Mouse (Mus musculus): ENCODE measurements at regions not wholly inside any gene's neighbourhood (a gene's known extent, or its start where the extent isn't known, plus 50 kb on each side); places are given as distances from the start of the nearest gene placed in this dataset.

DNA sequence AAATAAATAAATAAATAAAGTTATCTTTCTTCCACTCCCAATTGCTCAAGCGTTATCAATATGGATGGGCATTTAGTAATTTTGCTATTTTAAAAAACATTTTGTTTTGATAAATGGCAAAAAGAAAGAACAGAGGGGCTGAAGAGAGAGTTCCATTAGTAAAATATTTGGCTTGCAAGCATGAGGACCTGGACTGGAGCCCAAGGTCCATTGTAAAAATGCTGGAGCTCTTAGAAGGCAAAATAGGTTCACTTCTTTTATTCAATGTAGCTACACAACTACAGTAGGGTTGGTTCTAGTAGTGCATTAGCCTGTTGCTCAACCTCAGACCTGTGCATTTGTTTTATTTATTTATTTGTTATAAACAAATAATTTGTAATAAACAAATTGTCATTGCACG is 102.8 kb downstream of the Sucnr1 start:
- Histone ChIP-seq H3ac (ENCODE audit: control insufficient read depth, insufficient read length) (no peak overlapping the region), H3K4me2 (ENCODE audit: low read depth) (no peak overlapping the region), H3K4me3 (no peak overlapping the region), H3K27me3 (ENCODE audit: control insufficient read depth, insufficient read depth, insufficient read length) (no peaks in the 10 kb centered on the region), H3K79me2 (ENCODE audit: control insufficient read depth, insufficient read depth) (no peaks in the 10 kb centered on the region), H3K36me3 (ENCODE audit: control insufficient read depth, insufficient read depth) (no peaks in the 10 kb centered on the region)
- TF ChIP-seq TCF3 (IDR thresholded peaks at IDR 0.05; ENCODE audit: insufficient read length, low read depth) (no peak), SRF (IDR thresholded peaks at IDR 0.05; ENCODE audit: control insufficient read depth, insufficient read length, low read depth) (no peak), USF1 (IDR thresholded peaks at IDR 0.05; ENCODE audit: low read depth) (no peak), MAX (IDR thresholded peaks at IDR 0.05; ENCODE audit: low read depth) (no peak), E2F4 (IDR thresholded peaks at IDR 0.05; ENCODE audit: insufficient read depth) (no peak), POLR2A (IDR thresholded peaks at IDR 0.05; ENCODE audit: insufficient read length, low read depth) (no peak), TCF12 (IDR thresholded peaks at IDR 0.05; ENCODE audit: insufficient read depth, poor library complexity, severe bottlenecking) (no peak), POLR2AphosphoS2 (IDR thresholded peaks at IDR 0.05; ENCODE audit: insufficient read length, low read depth) (no peak), CEBPB (IDR thresholded peaks at IDR 0.05; ENCODE audit: insufficient read depth, poor library complexity, severe bottlenecking) (no peak), MYOD1 (IDR thresholded peaks at IDR 0.05; ENCODE audit: control insufficient read depth in 1 of 3, insufficient read length in 2 of 3, low read depth in 2 of 3) (no peak), MYOG (IDR thresholded peaks at IDR 0.05; ENCODE audit: control insufficient read depth in 1 of 3, insufficient read depth in 1 of 3, insufficient read length in 2 of 3, low read depth in 2 of 3) (no peak), REST (IDR thresholded peaks at IDR 0.05; ENCODE audit: insufficient read depth, insufficient read length) (no peak)

DNA sequence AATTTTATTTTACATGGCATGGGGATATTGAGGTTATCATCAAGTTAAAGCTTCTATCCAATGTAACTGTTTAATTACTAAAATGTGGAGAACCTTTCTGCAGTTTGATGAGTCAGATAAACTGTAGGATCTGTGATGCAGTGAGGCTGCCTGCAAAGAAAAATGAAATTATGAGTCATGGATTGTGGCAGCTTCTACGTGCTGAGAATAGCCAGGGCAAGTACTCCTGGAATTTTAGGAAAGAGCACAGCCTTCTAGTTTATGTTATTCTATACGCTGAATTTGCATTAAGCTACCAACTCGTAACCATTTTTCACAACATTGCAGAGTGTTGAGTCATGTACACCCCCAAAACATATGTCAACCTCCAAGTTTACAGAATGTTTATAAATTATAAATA is 114.4 kb downstream of the Sucnr1 start:
- H3K4me2 ChIP-seq (ENCODE audit: low read depth), result peak overlapping the region; percentile 1

DNA sequence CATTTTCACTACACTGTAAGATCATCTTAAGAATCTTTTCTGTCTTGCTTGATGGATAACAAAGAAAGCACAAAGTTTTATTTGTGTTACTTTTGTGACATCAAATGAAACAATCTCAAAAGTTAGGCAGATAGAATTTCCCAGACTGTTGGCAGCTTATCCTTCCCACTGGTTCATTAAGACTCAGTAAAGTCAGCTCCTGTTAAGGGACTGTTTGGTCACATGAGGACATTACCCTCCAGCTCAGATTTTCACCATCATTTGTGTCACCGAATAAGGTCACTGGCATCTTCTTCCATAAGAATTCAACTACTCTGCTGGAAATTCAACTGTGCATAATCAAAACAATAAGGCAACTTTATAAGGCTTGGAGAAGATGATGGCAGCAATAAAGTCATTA is 126.3 kb downstream of the Sucnr1 start:
- TF ChIP-seq MAX (IDR thresholded peaks at IDR 0.05; ENCODE audit: low read depth) (no peak), POLR2A (IDR thresholded peaks at IDR 0.05; ENCODE audit: insufficient read length, low read depth) (no peak), POLR2AphosphoS2 (IDR thresholded peaks at IDR 0.05; ENCODE audit: insufficient read length, low read depth) (no peak), USF1 (IDR thresholded peaks at IDR 0.05; ENCODE audit: low read depth) (no peak), MYOG (IDR thresholded peaks at IDR 0.05; ENCODE audit: control insufficient read depth in 1 of 3, insufficient read depth in 1 of 3, insufficient read length in 2 of 3, low read depth in 2 of 3) (no peak), MYOD1 (IDR thresholded peaks at IDR 0.05; ENCODE audit: control insufficient read depth in 1 of 3, insufficient read length in 2 of 3, low read depth in 2 of 3) (no peak)
- H3K79me2 ChIP-seq (ENCODE audit: control insufficient read depth, insufficient read depth), result no peaks in the 10 kb centered on the region
- no peaks in the 10 kb centered on the region for H3K27me3 ChIP-seq (ENCODE audit: control insufficient read depth, insufficient read depth, insufficient read length)
- no peak overlapping the region for H3ac ChIP-seq (ENCODE audit: control insufficient read depth, insufficient read length)
- H3K4me3 ChIP-seq, result no peak overlapping the region
- H3K4me2 ChIP-seq (ENCODE audit: low read depth), result no peak overlapping the region
- H3K36me3 ChIP-seq (ENCODE audit: control insufficient read depth, insufficient read depth), result no peaks in the 10 kb centered on the region

More for the DNA sequence above, 114.4 kb downstream of the Sucnr1 start:
- Histone ChIP-seq H3K36me3 (ENCODE audit: control insufficient read depth, insufficient read depth) (no peaks in the 10 kb centered on the region), H3K27me3 (ENCODE audit: control insufficient read depth, insufficient read depth, insufficient read length) (no peaks in the 10 kb centered on the region), H3K79me2 (ENCODE audit: control insufficient read depth, insufficient read depth) (no peaks in the 10 kb centered on the region), H3ac (ENCODE audit: control insufficient read depth, insufficient read length) (no peak overlapping the region), H3K4me3 (no peak overlapping the region)
- TF ChIP-seq REST (IDR thresholded peaks at IDR 0.05; ENCODE audit: insufficient read depth, insufficient read length) (no peak), POLR2A (IDR thresholded peaks at IDR 0.05; ENCODE audit: insufficient read length, low read depth) (no peak), POLR2AphosphoS2 (IDR thresholded peaks at IDR 0.05; ENCODE audit: insufficient read length, low read depth) (no peak), TCF3 (IDR thresholded peaks at IDR 0.05; ENCODE audit: insufficient read length, low read depth) (no peak), CEBPB (IDR thresholded peaks at IDR 0.05; ENCODE audit: insufficient read depth, poor library complexity, severe bottlenecking) (no peak), MYOD1 (IDR thresholded peaks at IDR 0.05; ENCODE audit: control insufficient read depth in 1 of 3, insufficient read length in 2 of 3, low read depth in 2 of 3) (no peak), E2F4 (IDR thresholded peaks at IDR 0.05; ENCODE audit: insufficient read depth) (no peak), USF1 (IDR thresholded peaks at IDR 0.05; ENCODE audit: low read depth) (no peak), MAX (IDR thresholded peaks at IDR 0.05; ENCODE audit: low read depth) (no peak), SRF (IDR thresholded peaks at IDR 0.05; ENCODE audit: control insufficient read depth, insufficient read length, low read depth) (no peak), MYOG (IDR thresholded peaks at IDR 0.05; ENCODE audit: control insufficient read depth in 1 of 3, insufficient read depth in 1 of 3, insufficient read length in 2 of 3, low read depth in 2 of 3) (no peak), TCF12 (IDR thresholded peaks at IDR 0.05; ENCODE audit: insufficient read depth, poor library complexity, severe bottlenecking) (no peak)

DNA sequence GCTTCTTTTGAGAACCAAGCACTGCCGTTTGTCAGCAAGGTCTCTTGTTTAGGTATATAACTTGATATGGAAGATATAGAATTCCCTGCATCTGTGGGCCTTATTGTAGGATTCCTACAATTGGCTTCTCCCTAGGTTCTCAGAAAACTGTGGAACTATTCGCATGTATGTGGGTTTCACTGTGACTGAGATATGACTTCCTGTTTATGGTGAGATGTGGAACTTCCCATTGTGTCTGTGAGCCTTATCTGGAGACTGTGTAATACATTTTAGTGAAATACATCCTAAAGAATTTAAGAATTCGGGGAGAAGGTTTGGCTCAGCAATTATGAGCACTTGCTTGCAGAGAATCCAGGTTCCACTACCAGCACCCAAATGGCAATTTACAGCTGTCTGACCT is 137.3 kb downstream of the Sucnr1 start:
- no peak overlapping the region for H3K4me2 ChIP-seq (ENCODE audit: low read depth)
- no peak overlapping the region for H3K4me3 ChIP-seq
- TF ChIP-seq TCF12 (IDR thresholded peaks at IDR 0.05; ENCODE audit: insufficient read depth, poor library complexity, severe bottlenecking) (no peak), USF1 (IDR thresholded peaks at IDR 0.05; ENCODE audit: low read depth) (no peak), POLR2A (IDR thresholded peaks at IDR 0.05; ENCODE audit: insufficient read length, low read depth) (no peak), REST (IDR thresholded peaks at IDR 0.05; ENCODE audit: insufficient read depth, insufficient read length) (no peak), CEBPB (IDR thresholded peaks at IDR 0.05; ENCODE audit: insufficient read depth, poor library complexity, severe bottlenecking) (no peak), E2F4 (IDR thresholded peaks at IDR 0.05; ENCODE audit: insufficient read depth) (no peak), MAX (IDR thresholded peaks at IDR 0.05; ENCODE audit: low read depth) (no peak)
- H3ac ChIP-seq (ENCODE audit: control insufficient read depth, insufficient read length), result no peak overlapping the region
- no peaks in the 10 kb centered on the region for H3K27me3 ChIP-seq (ENCODE audit: control insufficient read depth, insufficient read depth, insufficient read length)
- H3K36me3 ChIP-seq (ENCODE audit: control insufficient read depth, insufficient read depth), result no peaks in the 10 kb centered on the region
- H3K79me2 ChIP-seq (ENCODE audit: control insufficient read depth, insufficient read depth), result no peaks in the 10 kb centered on the region

DNA sequence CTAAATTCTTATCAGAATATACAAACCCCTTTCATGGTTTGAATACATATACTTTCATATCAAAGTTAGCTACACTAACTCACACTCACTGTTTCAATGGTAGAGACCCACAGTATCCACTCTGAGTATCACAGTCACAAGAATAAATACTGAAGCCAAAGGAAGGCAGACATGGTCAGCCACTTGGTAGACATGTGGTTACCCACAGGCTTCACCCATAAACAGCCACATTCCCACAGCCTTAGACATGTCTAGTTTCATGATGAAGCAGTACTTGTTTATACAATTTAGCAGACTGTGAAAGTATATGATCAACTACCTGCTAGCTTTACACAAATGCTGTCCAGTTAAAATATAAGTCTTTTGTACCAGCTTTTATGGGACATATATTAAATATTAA is 159.0 kb downstream of the Sucnr1 start:
- Histone ChIP-seq H3ac (ENCODE audit: control insufficient read depth, insufficient read length) (no peak overlapping the region), H3K79me2 (ENCODE audit: control insufficient read depth, insufficient read depth) (no peaks in the 10 kb centered on the region), H3K36me3 (ENCODE audit: control insufficient read depth, insufficient read depth) (no peaks in the 10 kb centered on the region), H3K4me2 (ENCODE audit: low read depth) (no peak overlapping the region), H3K27me3 (ENCODE audit: control insufficient read depth, insufficient read depth, insufficient read length) (no peaks in the 10 kb centered on the region), H3K4me3 (no peak overlapping the region)
- TF ChIP-seq SRF (IDR thresholded peaks at IDR 0.05; ENCODE audit: control insufficient read depth, insufficient read length, low read depth), result no peak
- TF ChIP-seq USF1 (IDR thresholded peaks at IDR 0.05; ENCODE audit: low read depth), result no peak
- no peak for TF ChIP-seq POLR2A (IDR thresholded peaks at IDR 0.05; ENCODE audit: insufficient read length, low read depth)
- no peak for TF ChIP-seq CEBPB (IDR thresholded peaks at IDR 0.05; ENCODE audit: insufficient read depth, poor library complexity, severe bottlenecking)
- no peak for TF ChIP-seq TCF12 (IDR thresholded peaks at IDR 0.05; ENCODE audit: insufficient read depth, poor library complexity, severe bottlenecking)
- no peak for TF ChIP-seq MAX (IDR thresholded peaks at IDR 0.05; ENCODE audit: low read depth)
- TF ChIP-seq MYOD1 (IDR thresholded peaks at IDR 0.05; ENCODE audit: control insufficient read depth in 1 of 3, insufficient read length in 2 of 3, low read depth in 2 of 3), result no peak
- TF ChIP-seq E2F4 (IDR thresholded peaks at IDR 0.05; ENCODE audit: insufficient read depth), result no peak
- TF ChIP-seq MYOG (IDR thresholded peaks at IDR 0.05; ENCODE audit: control insufficient read depth in 1 of 3, insufficient read depth in 1 of 3, insufficient read length in 2 of 3, low read depth in 2 of 3), result no peak
- TF ChIP-seq REST (IDR thresholded peaks at IDR 0.05; ENCODE audit: insufficient read depth, insufficient read length), result no peak
- TF ChIP-seq POLR2AphosphoS2 (IDR thresholded peaks at IDR 0.05; ENCODE audit: insufficient read length, low read depth), result no peak
- no peak for TF ChIP-seq TCF3 (IDR thresholded peaks at IDR 0.05; ENCODE audit: insufficient read length, low read depth)
